Mouse (Mus musculus): ENCODE results near the gene Eid1. TPM values are rescaled to one million over a fixed set of nuclear protein-coding genes. Genes with fewer than 3 reads are reported as not detected.

Eid1 gene
- polyA plus RNA-seq (2015; fragmentation: Nextera tagmentation; extraction: Ambion mirVana) = 243 and 263 TPM in 2 replicates

DNA sequence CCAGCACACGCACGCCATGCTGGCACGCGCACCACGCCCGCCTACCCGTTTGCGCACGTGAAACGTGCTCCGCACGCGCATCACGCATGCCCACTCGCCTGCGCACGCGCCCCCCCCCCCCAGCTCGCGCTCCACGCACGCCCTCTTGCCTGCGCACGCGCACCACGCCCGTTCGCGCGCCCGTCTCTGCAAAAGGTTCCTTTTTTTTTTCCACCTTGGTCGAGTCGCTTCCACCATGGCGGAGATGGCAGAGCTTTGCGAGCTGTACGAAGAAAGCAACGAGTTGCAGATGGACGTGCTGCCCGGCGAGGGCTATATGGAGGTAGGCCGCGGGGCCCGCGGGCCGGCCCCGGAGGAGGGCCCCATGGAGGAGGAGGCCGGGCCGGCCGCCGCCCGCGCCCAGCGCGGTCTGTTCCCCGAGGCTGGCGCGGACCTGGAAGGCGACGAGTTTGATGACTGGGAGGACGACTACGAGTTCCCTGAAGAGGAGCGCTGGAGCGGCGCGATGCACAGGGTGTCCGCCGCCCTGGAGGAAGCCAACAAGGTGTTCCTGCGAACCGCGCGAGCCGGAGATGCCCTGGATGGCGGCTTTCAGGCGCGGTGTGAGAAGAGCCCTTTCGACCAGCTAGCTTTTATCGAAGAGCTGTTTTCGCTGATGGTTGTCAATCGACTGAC, at the start of gene Eid1:
Eid1 (plus strand) TSS at position 139 of the 675 bp plus-strand sequence.
- under 1% methylated on average over 60 of the region's 79 CpGs for WGBS

DNA sequence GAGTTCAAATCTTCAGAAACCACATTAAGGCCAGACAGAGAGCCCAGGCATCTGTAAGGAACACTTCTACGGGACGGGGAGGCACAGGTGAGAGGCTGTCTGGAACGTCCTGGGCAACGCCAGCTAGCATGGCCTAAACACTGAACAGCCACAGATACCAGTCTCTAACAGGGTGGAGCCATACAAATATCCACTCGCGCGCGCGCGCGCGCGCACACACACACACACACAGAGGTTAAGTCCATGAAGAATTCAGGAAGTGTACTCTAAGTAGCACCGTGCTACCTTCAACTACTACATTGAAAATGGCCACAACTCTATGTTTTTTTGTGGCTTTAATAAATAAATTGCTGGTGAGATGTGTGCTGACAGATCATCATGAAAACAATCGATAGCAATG, 49.7 kb upstream of the Eid1 start:
- H3K27me3 ChIP-seq = no peaks in the 10 kb centered on the region
- ATAC-seq (ENCODE audit: low FRiP score, low read depth) = no peak
- H3K36me3 ChIP-seq = peaks cover 20% of the 10 kb centered on the region
- no peaks in the 10 kb centered on the region for H3K9me3 ChIP-seq
- H3K4me1 ChIP-seq = peaks cover 21% of the 10 kb centered on the region
- peak overlapping the region; percentile 76 for H3K4me2 ChIP-seq (replicated peaks)
- H3K27ac ChIP-seq = no peak overlapping the region
- H3K4me3 ChIP-seq = peak overlapping the region; percentile 89; the same call in 1 of the 2 replicates
- no peak overlapping the region for H3K9ac ChIP-seq
- WGBS = 93% methylated on average over 15 of the region's 15 CpGs

More for the DNA sequence above, at the start of gene Eid1:
- Histone ChIP-seq H3K27ac (peak within 1 kb of the TSS; percentile 95), H3K4me3 (peak within 1 kb of the TSS; percentile 85), H3K4me1 (peaks cover 10% of the 10 kb centered on the region), H3K27me3 (no peaks in the 10 kb centered on the region), H3K4me2 (replicated peaks) (peak within 1 kb of the TSS; percentile 73), H3K9ac (peak within 1 kb of the TSS; percentile 95), H3K36me3 (no peaks in the 10 kb centered on the region), H3K9me3 (no peaks in the 10 kb centered on the region)
- peak; percentile 90 for ATAC-seq (ENCODE audit: low FRiP score, low read depth)

DNA sequence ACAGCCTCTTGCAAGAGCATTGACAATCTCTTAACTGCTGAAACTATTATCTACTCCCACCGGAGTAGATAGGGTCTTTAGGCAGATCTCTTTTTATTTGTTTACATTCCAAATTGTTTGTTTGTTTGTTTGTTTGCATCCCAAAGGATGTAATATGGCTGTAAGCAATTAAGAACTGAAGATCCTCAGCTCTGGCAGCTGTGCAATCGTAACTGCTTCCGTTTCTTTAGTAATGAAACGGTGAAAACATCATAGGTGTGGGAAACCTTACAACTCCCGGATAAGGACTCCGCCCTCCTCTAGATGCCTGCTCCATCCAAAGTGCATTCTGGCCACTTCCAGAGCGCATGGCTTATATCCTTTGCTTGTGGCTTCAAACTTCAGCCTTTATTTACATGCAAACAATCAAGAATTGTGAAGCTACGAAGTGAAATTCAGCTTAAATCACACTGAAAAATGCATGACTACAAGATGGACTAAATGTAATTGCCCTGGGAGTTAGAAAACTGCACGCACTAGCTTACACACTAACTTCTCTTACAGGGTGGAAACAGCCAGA, 48.7 kb upstream of the Eid1 start:
- H3K27ac ChIP-seq = no peak overlapping the region

DNA sequence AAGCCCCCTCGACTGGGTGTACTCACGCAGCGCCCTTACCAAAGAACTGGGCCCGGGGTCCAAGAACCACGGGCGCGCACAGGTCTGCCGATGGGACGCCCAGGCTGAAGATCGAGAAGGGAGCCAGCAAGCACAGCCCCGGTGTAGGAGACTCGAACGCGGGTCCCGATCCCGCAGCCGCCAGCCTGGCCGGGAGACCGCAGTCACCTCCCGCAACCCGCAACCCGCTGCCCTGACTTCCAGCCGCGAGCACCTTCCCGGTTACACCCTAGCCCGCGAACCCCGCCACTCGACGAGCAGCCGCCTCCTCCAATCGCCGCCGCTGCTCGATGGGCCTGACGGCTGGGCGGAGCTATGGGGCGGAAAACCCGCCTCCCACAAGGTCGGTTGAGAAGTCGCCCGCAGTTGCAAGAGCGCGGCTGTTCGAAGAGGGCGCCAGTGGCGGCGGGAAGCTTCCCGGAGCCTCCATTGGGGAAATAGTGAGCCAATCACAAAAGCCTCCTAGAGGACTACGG, 48.0 kb upstream of the Eid1 start, which contains the start of gene Cep152:
Cep152 (minus strand) TSS at position 277 of the 515 bp plus-strand sequence.
- Histone ChIP-seq H3K36me3 (peaks cover 7% of the 10 kb centered on the region; the same call in 1 of the 2 replicates), H3K27ac (no peak within 1 kb of the TSS), H3K27me3 (no peaks in the 10 kb centered on the region), H3K4me3 (peak within 1 kb of the TSS; percentile 89), H3K4me1 (peaks cover 21% of the 10 kb centered on the region), H3K9me3 (no peaks in the 10 kb centered on the region), H3K4me2 (replicated peaks) (peak within 1 kb of the TSS; percentile 76), H3K9ac (peak within 1 kb of the TSS; percentile 82)
- under 1% methylated on average over 50 of the region's 50 CpGs for WGBS
- peak; percentile 99 for ATAC-seq (ENCODE audit: low FRiP score, low read depth)

More for the DNA sequence above, 48.7 kb upstream of the Eid1 start:
- Histone ChIP-seq H3K9me3 (no peaks in the 10 kb centered on the region), H3K36me3 (peaks cover 13% of the 10 kb centered on the region), H3K4me3 (peak overlapping the region; percentile 89), H3K4me1 (peaks cover 21% of the 10 kb centered on the region), H3K4me2 (replicated peaks) (peak overlapping the region; percentile 76), H3K9ac (peak overlapping the region; percentile 82), H3K27me3 (no peaks in the 10 kb centered on the region)
- 5% methylated on average over 9 of the region's 9 CpGs for WGBS
- ATAC-seq (ENCODE audit: low FRiP score, low read depth) = no peak

DNA sequence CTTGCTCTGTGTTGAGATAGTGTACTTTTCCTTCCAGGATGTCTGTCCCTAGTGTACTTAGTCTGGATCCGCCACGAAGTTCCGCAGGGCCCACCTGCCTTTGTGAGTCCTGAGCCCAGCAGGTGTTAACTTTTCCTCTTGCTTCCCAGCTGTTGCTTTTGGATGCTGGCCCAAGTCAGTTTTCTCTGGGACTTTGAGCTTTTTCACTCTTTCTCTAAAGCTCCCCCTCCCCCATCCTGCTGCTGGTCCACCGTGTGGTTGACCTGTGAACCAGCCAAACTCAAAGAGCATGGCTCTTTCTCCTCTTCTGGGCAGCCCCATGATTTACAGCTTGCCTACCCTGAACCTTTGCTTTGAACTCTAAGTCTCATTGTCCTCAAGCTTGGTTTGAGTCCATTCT, 46.4 kb upstream of the Eid1 start:
- no peaks in the 10 kb centered on the region for H3K27me3 ChIP-seq
- peaks cover 15% of the 10 kb centered on the region for H3K4me1 ChIP-seq
- no peak overlapping the region for H3K9ac ChIP-seq
- no peak overlapping the region for H3K4me2 ChIP-seq (replicated peaks)
- H3K9me3 ChIP-seq = no peaks in the 10 kb centered on the region
- WGBS = 76% methylated on average over 4 of the region's 4 CpGs
- H3K27ac ChIP-seq = no peak overlapping the region
- H3K4me3 ChIP-seq = no peak overlapping the region
- no peaks in the 10 kb centered on the region for H3K36me3 ChIP-seq
- no peak for ATAC-seq (ENCODE audit: low FRiP score, low read depth)

DNA sequence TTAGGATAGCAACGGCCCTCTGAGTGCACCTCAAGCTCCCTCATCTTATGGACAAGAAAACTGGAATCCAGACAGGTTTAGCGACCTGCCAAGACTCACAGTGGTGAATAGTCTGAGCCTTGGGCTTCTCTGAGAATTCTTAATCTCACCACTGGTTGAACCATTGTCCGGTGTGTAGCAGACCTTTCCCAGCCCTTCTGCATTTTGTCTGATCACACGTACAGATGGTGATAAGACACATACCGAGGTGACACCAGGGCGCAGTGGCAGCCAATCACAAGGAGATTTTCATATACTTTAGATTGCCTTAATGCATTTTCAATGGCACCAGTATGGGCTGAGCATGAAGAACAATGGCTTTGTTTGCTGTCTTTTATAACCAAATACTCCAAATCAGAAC, 44.4 kb upstream of the Eid1 start:
- Histone ChIP-seq H3K27me3 (no peaks in the 10 kb centered on the region), H3K4me3 (no peak overlapping the region), H3K9me3 (no peaks in the 10 kb centered on the region), H3K27ac (no peak overlapping the region), H3K36me3 (no peaks in the 10 kb centered on the region), H3K4me1 (peaks cover 10% of the 10 kb centered on the region), H3K4me2 (replicated peaks) (no peak overlapping the region), H3K9ac (no peak overlapping the region)
- ATAC-seq (ENCODE audit: low FRiP score, low read depth) = no peak
- WGBS = 84% methylated on average over 6 of the region's 6 CpGs

DNA sequence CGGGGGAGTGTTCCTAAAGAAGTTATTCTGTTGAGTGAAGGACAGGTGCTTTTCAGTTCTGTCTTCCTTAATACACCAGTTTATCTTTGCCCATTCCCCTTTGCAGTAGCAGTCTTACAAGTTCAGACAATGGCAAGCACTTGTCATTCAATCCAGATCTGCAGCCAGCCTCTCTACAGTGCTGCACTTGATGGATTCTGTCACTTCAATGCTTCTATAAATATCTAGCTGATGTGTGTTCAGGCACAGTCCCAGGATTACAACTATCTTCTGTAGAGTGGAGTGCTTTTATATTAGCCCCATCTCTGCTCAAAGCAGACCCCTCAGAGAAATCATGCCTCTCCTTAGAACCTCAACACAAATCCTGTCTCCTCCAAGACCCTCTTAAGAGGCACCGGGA, 42.9 kb upstream of the Eid1 start:
- Histone ChIP-seq H3K9ac (no peak overlapping the region), H3K27ac (no peak overlapping the region), H3K9me3 (no peaks in the 10 kb centered on the region), H3K4me2 (replicated peaks) (no peak overlapping the region), H3K4me3 (no peak overlapping the region), H3K36me3 (no peaks in the 10 kb centered on the region), H3K4me1 (no peaks in the 10 kb centered on the region), H3K27me3 (no peaks in the 10 kb centered on the region)
- WGBS = 100% methylated on average over 2 of the region's 2 CpGs
- no peak for ATAC-seq (ENCODE audit: low FRiP score, low read depth)

DNA sequence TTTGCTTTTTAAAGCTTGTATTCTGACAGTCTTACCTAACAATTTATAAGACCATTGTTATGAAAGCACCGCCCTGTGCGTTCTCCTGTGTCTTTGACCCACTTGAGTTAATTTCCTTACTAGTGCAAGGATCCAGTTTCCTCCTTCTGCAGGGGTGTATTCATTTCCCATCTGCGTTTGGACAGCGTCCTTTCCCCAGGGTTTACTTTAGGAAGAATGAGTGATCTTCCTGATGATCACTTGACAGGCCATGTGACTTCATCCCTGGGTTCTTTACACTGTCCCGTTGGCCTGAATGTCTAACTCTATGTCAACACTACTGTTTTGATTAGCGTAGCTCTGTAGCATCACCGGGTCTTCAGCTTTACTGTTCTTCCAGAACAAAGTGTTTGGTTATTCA, 35.6 kb upstream of the Eid1 start:
- H3K4me2 ChIP-seq (replicated peaks) = no peak overlapping the region
- no peak overlapping the region for H3K4me3 ChIP-seq
- H3K27ac ChIP-seq = no peak overlapping the region
- no peaks in the 10 kb centered on the region for H3K9me3 ChIP-seq
- H3K27me3 ChIP-seq = no peaks in the 10 kb centered on the region
- no peaks in the 10 kb centered on the region for H3K4me1 ChIP-seq
- WGBS = 82% methylated on average over 7 of the region's 7 CpGs
- no peak overlapping the region for H3K9ac ChIP-seq
- H3K36me3 ChIP-seq = no peaks in the 10 kb centered on the region
- ATAC-seq (ENCODE audit: low FRiP score, low read depth) = no peak

DNA sequence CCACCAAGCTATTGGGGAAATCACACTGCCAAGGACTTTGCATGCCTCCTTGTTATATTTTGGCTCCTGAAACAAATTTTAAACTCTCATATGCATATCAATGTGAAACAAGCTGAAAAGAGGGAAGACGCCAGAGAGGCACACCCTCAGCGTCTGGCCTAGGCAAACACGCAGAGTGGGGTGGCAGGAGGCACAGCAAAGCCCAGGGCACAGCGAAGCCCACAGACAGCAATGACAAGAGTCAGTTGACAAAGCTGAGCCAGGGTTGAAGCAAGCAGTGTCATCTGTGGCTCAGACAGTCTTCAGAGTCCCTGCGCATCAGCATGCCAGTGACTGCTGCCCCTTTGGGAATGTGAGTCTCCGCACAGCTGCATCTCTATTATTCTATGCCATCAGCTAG, 28.0 kb upstream of the Eid1 start:
- H3K36me3 ChIP-seq = no peaks in the 10 kb centered on the region
- 84% methylated on average over 6 of the region's 6 CpGs for whole genome bisulfite sequencing
- no peak overlapping the region for H3K4me3 ChIP-seq
- no peaks in the 10 kb centered on the region for H3K27me3 ChIP-seq
- no peak overlapping the region for H3K27ac ChIP-seq
- no peak overlapping the region for H3K9ac ChIP-seq
- ATAC-seq (ENCODE audit: low FRiP score, low read depth) = no peak
- H3K4me1 ChIP-seq = no peaks in the 10 kb centered on the region
- no peaks in the 10 kb centered on the region for H3K9me3 ChIP-seq
- no peak overlapping the region for H3K4me2 ChIP-seq (replicated peaks)

DNA sequence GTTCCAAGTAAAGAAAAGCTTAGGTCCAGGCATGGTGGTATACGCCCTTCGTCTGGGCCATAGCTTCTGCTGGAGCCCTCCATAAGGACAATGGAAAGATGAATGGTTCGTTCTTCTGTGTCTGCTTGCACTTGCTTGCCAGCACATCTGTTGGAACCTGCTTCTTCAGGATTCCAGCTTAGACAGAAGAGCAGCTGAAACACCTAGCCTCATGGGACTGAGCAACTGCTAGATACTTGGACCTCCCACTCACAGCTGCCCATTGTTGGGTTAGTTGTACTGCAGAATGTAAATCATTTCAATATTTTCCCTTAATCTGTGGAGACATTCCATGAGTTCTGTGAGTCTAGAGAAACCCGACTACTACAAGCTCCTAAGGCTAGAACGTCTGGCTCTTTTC, 22.9 kb upstream of the Eid1 start:
- no peak overlapping the region for H3K4me3 ChIP-seq
- H3K27ac ChIP-seq = no peak overlapping the region
- no peak overlapping the region for H3K9ac ChIP-seq
- H3K4me2 ChIP-seq (replicated peaks) = no peak overlapping the region
- H3K4me1 ChIP-seq = no peaks in the 10 kb centered on the region
- 83% methylated on average over 5 of the region's 5 CpGs for WGBS
- H3K36me3 ChIP-seq = no peaks in the 10 kb centered on the region
- no peak for ATAC-seq (ENCODE audit: low FRiP score, low read depth)
- H3K27me3 ChIP-seq = no peaks in the 10 kb centered on the region
- no peaks in the 10 kb centered on the region for H3K9me3 ChIP-seq

DNA sequence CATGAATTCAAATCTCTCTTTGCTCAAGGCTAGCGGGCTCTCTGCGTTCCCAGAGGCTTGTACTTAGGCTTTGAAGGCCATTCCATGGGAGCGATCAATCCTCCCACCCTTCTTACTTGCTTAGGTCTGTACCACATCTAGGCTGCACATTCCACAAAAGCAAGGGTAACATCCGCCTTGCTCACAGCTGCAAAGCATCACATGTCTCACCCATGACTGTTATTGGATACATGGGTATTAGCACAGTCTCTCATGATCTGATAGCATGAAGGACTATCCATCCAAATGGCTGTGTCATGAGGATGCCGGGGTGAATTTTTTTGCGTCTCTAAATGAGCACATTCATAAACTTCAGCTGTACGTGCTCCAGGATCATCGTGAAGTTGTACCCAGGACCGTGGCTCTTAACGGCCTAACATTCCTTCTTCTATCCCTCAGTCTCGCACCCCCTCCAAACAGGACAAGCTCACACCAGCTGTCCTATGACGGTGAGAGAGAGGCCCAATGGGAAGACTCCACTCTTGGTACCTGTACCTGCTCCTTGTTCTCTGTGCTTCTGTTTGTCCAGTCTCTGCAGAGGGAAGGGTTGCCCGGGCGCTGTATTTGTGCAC, 22.0 kb upstream of the Eid1 start:
- WGBS = 84% methylated on average over 14 of the region's 14 CpGs

DNA sequence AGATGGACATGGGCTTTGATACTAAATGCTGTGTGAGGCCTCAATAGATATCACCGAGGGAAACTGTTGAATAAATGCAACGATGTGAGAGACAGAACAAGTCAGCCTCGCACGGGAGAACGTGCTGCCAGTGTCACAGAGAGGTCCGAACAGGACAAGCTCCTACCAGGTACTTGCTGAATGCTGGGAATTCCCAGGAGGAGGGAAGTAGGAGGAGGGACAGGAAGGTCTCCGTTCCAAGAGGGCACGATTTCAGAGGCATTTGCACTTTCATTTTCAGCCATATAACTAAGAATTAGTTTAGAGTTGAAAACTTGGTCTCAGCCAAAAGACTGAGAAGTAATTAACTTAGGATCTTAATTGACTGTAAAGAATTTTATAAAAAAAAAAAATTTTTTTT, 21.3 kb upstream of the Eid1 start:
- H3K9ac ChIP-seq = no peak overlapping the region
- no peaks in the 10 kb centered on the region for H3K27me3 ChIP-seq
- H3K4me1 ChIP-seq = no peaks in the 10 kb centered on the region
- no peak overlapping the region for H3K4me2 ChIP-seq (replicated peaks)
- 82% methylated on average over 8 of the region's 8 CpGs for WGBS
- H3K4me3 ChIP-seq = no peak overlapping the region
- no peaks in the 10 kb centered on the region for H3K9me3 ChIP-seq
- no peaks in the 10 kb centered on the region for H3K36me3 ChIP-seq
- H3K27ac ChIP-seq = no peak overlapping the region
- no peak for ATAC-seq (ENCODE audit: low FRiP score, low read depth)

More for the DNA sequence above, 22.0 kb upstream of the Eid1 start:
- no peak overlapping the region for H3K4me3 ChIP-seq
- ATAC-seq (ENCODE audit: low FRiP score, low read depth) = peak; percentile 74
- no peaks in the 10 kb centered on the region for H3K36me3 ChIP-seq
- H3K4me1 ChIP-seq = no peaks in the 10 kb centered on the region
- no peaks in the 10 kb centered on the region for H3K27me3 ChIP-seq
- H3K4me2 ChIP-seq (replicated peaks) = no peak overlapping the region
- no peak overlapping the region for H3K27ac ChIP-seq
- H3K9ac ChIP-seq = no peak overlapping the region
- H3K9me3 ChIP-seq = no peaks in the 10 kb centered on the region
